ENCODE assay signal across 8 mouse cellular contexts in genomic region chr10:96750861-96751260, GRCm38 (mm10).
A peak's percentile ranks its signal among the peaks of the same experiment; 100 is the strongest.
DNase-seq lines count a peak whose midpoint lies in the region; ATAC-seq and TF ChIP-seq lines count a peak whose summit lies in the region.

No protein-coding gene starts in this region.

- H3K9me3 ChIP-seq in heart, embryonic 13.5 days = no peaks in the 10 kb centered on the region
- no peaks in the 10 kb centered on the region for H3K9me3 ChIP-seq in limb, embryonic 14.5 days (ENCODE audit: control insufficient read depth, low read length)

- 0 out of 2 replicates have a peak overlapping the region, but pooled peaks have one; percentile 8 for H3K9ac ChIP-seq in heart, embryonic 13.5 days
- H3K9ac ChIP-seq in limb, embryonic 14.5 days (ENCODE audit: low read depth, low read length, severe bottlenecking) = no peak overlapping the region

- no peaks in the 10 kb centered on the region for H3K27me3 ChIP-seq in heart, embryonic 13.5 days (replicated peaks)
- H3K27me3 ChIP-seq in limb, embryonic 14.5 days (ENCODE audit: control insufficient read depth, insufficient read depth, low read length) = no peaks in the 10 kb centered on the region

- TF ChIP-seq POLR2A in limb, embryonic 14.5 days (IDR thresholded peaks at IDR 0.05; ENCODE audit: borderline replicate concordance, extremely low read depth, insufficient read depth, insufficient read length) = no peak

- ATAC-seq in cerebellum, adult (ENCODE audit: insufficient number of reproducible peaks, low FRiP score, low TSS enrichment) = peak; percentile 74
- no peak for ATAC-seq in heart, embryonic 13.5 days (ENCODE audit: extremely low read depth, insufficient number of reproducible peaks, low FRiP score, low TSS enrichment)
- no peak for ATAC-seq in limb, embryonic 14.5 days (ENCODE audit: low FRiP score, low read depth)
- no peak for ATAC-seq in inflammation-experienced regulatory T-cells, adult 6 months

- H3K4me3 ChIP-seq in heart, embryonic 13.5 days = no peak overlapping the region
- no peak overlapping the region for H3K4me3 ChIP-seq in limb, embryonic 14.5 days (replicated peaks; ENCODE audit: low read length)

- H3K27ac ChIP-seq in heart, embryonic 13.5 days (replicated peaks) = peak overlapping the region; percentile 87
- no peak overlapping the region for H3K27ac ChIP-seq in limb, embryonic 14.5 days (replicated peaks; ENCODE audit: low read depth, low read length)

- no peaks in the 10 kb centered on the region for H3K36me3 ChIP-seq in heart, embryonic 13.5 days
- no peaks in the 10 kb centered on the region for H3K36me3 ChIP-seq in limb, embryonic 14.5 days (ENCODE audit: control insufficient read depth, insufficient read depth, low read length)

- peaks cover 54% of the 10 kb centered on the region for H3K4me1 ChIP-seq in heart, embryonic 13.5 days
- H3K4me1 ChIP-seq in limb, embryonic 14.5 days (ENCODE audit: control insufficient read depth, insufficient read depth, low read length) = peaks cover 16% of the 10 kb centered on the region

- H3K4me2 ChIP-seq in heart, embryonic 13.5 days = peak overlapping the region; percentile 56
- H3K4me2 ChIP-seq in limb, embryonic 14.5 days (replicated peaks; ENCODE audit: low read depth, low read length, severe bottlenecking) = no peak overlapping the region

- DNase-seq in cerebellum, postnatal 10 days = no peak
- DNase-seq in retina, postnatal 1 day = peak; percentile 28
- no peak for DNase-seq in retina, embryonic 14.5 days (ENCODE audit: low spot score)
- peak; percentile 34 for DNase-seq in limb, embryonic 14.5 days (ENCODE audit: low spot score)
- no peak for DNase-seq in testis, postnatal 14 days (ENCODE audit: low spot score)

- WGBS in heart, embryonic 13.5 days = 32% methylated on average over 5 of the region's 5 CpGs
- WGBS in limb, embryonic 14.5 days = 59% methylated on average over 5 of the region's 5 CpGs

Comparison
In these comparisons a context has a peak if more than half of its experiments do, and no peak if none do; other contexts are left out.
1. DNase-seq: peak in retina, postnatal 1 day (single experiment) and limb, embryonic 14.5 days (single experiment); none in cerebellum, postnatal 10 days (0 of 2), retina, embryonic 14.5 days (single experiment) and testis, postnatal 14 days (single experiment).